Mouse (Mus musculus): ENCODE measurements at regions not wholly inside any gene's neighbourhood (a gene's known extent, or its start where the extent isn't known, plus 50 kb on each side); places are given as distances from the start of the nearest gene placed in this dataset.

DNA sequence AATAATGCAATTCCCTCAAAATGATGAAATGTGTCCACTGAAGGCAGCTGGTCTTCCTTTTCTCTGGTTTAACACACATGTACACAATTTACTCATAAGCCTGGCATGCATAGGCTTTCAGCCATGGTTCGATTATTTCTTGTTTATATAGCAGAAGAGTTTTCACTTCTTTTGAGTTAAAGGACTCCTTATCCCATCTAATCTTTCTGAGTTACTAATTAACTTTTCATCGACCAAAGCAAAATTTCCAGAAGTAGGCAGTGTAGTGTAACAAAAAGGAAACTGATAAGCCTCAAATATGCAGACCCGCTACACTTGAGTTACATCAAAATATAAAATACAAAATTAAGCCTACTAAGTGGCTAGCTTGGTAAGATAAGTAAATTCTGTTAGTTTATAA lies 620.5 kb upstream of the Akr1e1 start:
- Histone ChIP-seq H3K4me1 (ENCODE audit: control insufficient read depth in 2 of 2, insufficient read depth in 2 of 2, low read length in 2 of 2, poor library complexity in 1 of 2) (no peaks in the 10 kb centered on the region), H3K9me3 (ENCODE audit: control insufficient read depth, insufficient read depth, low read depth, low read length) (no peaks in the 10 kb centered on the region), H3K4me3 (ENCODE audit: insufficient read depth in 1 of 2, low read depth in 1 of 2, low read length in 2 of 2, poor library complexity in 1 of 2, severe bottlenecking in 1 of 2) (no peak overlapping the region), H3K9ac (ENCODE audit: insufficient read depth, low read depth, low read length, poor library complexity, severe bottlenecking) (no peak overlapping the region), H3K36me3 (ENCODE audit: control insufficient read depth, insufficient read depth, low read length, poor library complexity, severe bottlenecking) (no peaks in the 10 kb centered on the region), H3K27ac (ENCODE audit: insufficient read depth, low read depth, low read length, poor library complexity, severe bottlenecking) (no peak overlapping the region)
- DNase-seq (ENCODE audit: low read depth, low spot score) = no peak
- in situ Hi-C loops (cut with MboI; ENCODE audit: low sequenced_read_pairs in 2 of 2, unreplicated experiment in 2 of 2) = no loop called here
- TF ChIP-seq ZC3H11A (IDR thresholded peaks at IDR 0.05; ENCODE audit: borderline replicate concordance, low read depth, low read length) (no peak), CHD2 (IDR thresholded peaks at IDR 0.05; ENCODE audit: low read depth, low read length) (no peak), ZNF384 (IDR thresholded peaks at IDR 0.05; ENCODE audit: low read depth, low read length) (no peak), HCFC1 (IDR thresholded peaks at IDR 0.05; ENCODE audit: borderline replicate concordance, insufficient read depth, low read length) (no peak)

DNA sequence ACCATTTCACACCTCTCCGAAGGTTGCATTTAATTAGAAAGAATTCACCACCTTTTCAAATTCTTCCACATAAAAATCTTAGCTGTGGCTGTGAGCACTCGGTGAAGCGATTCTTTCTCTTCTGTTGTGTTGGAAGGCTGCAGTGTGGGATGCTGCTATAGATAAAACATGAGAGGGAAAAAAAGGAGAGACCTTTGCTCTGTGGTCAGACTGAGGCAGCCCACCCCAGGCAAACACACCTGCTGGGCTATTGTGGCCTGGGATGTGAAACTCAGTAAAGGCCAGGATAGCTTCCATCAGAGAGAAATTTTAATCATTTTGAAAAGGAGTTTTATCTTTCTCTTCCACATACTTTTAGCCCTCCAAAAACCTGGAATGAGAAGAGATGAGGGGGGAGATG lies 625.3 kb upstream of the Akr1e1 start:
- H3K9me3 ChIP-seq (ENCODE audit: control insufficient read depth, insufficient read depth, low read depth, low read length) = no peaks in the 10 kb centered on the region; the same call in 1 of the 2 replicates
- in situ Hi-C loops (cut with MboI; ENCODE audit: low sequenced_read_pairs in 2 of 2, unreplicated experiment in 2 of 2) = no loop called here

DNA sequence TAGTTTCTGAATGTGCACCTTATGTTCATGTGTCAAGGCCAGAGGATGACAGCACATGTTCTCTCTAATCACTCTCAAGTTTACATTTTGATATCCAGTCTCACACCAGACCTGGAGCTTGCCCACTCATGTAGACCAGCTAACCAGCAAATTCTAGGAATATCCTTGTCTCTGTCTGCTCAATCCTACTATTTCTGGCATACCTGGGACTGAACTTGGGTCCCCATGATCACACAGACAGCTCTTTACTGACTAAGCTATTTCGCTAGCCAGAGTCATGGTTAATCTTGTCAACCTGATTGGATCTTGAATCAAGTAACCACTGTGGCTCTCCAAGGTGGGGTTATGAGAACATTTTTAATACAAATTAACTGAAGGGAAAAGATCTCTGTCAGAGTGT lies 625.9 kb upstream of the Klf6 start:
- H3K4me1 ChIP-seq (ENCODE audit: control insufficient read depth in 2 of 2, insufficient read depth in 2 of 2, low read length in 2 of 2, poor library complexity in 1 of 2) = no peaks in the 10 kb centered on the region
- H3K4me3 ChIP-seq (ENCODE audit: insufficient read depth in 1 of 2, low read depth in 1 of 2, low read length in 2 of 2, poor library complexity in 1 of 2, severe bottlenecking in 1 of 2) = no peak overlapping the region
- H3K9me3 ChIP-seq (ENCODE audit: control insufficient read depth, insufficient read depth, low read depth, low read length) = no peaks in the 10 kb centered on the region; the same call in 1 of the 2 replicates
- H3K27ac ChIP-seq (ENCODE audit: insufficient read depth, low read depth, low read length, poor library complexity, severe bottlenecking) = no peak overlapping the region
- H3K9ac ChIP-seq (ENCODE audit: insufficient read depth, low read depth, low read length, poor library complexity, severe bottlenecking) = no peak overlapping the region
- DNase-seq (ENCODE audit: low read depth, low spot score) = no peak
- TF ChIP-seq HCFC1 (IDR thresholded peaks at IDR 0.05; ENCODE audit: borderline replicate concordance, insufficient read depth, low read length) (no peak), CHD2 (IDR thresholded peaks at IDR 0.05; ENCODE audit: low read depth, low read length) (no peak), ZNF384 (IDR thresholded peaks at IDR 0.05; ENCODE audit: low read depth, low read length) (no peak), MAFK (IDR thresholded peaks at IDR 0.05; ENCODE audit: insufficient read depth, low read depth, low read length) (no peak), ZC3H11A (IDR thresholded peaks at IDR 0.05; ENCODE audit: borderline replicate concordance, low read depth, low read length) (no peak)
- H3K36me3 ChIP-seq (ENCODE audit: control insufficient read depth, insufficient read depth, low read length, poor library complexity, severe bottlenecking) = no peaks in the 10 kb centered on the region
- in situ Hi-C loops (cut with MboI; ENCODE audit: low sequenced_read_pairs in 2 of 2, unreplicated experiment in 2 of 2) = no loop called here

More for the DNA sequence above, 625.3 kb upstream of the Akr1e1 start:
- Histone ChIP-seq H3K36me3 (ENCODE audit: control insufficient read depth, insufficient read depth, low read length, poor library complexity, severe bottlenecking) (no peaks in the 10 kb centered on the region), H3K4me3 (ENCODE audit: insufficient read depth in 1 of 2, low read depth in 1 of 2, low read length in 2 of 2, poor library complexity in 1 of 2, severe bottlenecking in 1 of 2) (no peak overlapping the region), H3K4me1 (ENCODE audit: control insufficient read depth in 2 of 2, insufficient read depth in 2 of 2, low read length in 2 of 2, poor library complexity in 1 of 2) (no peaks in the 10 kb centered on the region), H3K9ac (ENCODE audit: insufficient read depth, low read depth, low read length, poor library complexity, severe bottlenecking) (no peak overlapping the region), H3K27ac (ENCODE audit: insufficient read depth, low read depth, low read length, poor library complexity, severe bottlenecking) (no peak overlapping the region)
- TF ChIP-seq MAFK (IDR thresholded peaks at IDR 0.05; ENCODE audit: insufficient read depth, low read depth, low read length) = no peak
- no peak for TF ChIP-seq HCFC1 (IDR thresholded peaks at IDR 0.05; ENCODE audit: borderline replicate concordance, insufficient read depth, low read length)
- no peak for TF ChIP-seq CHD2 (IDR thresholded peaks at IDR 0.05; ENCODE audit: low read depth, low read length)
- TF ChIP-seq ZC3H11A (IDR thresholded peaks at IDR 0.05; ENCODE audit: borderline replicate concordance, low read depth, low read length) = no peak
- TF ChIP-seq ZNF384 (IDR thresholded peaks at IDR 0.05; ENCODE audit: low read depth, low read length) = no peak
- DNase-seq (ENCODE audit: low read depth, low spot score) = no peak

DNA sequence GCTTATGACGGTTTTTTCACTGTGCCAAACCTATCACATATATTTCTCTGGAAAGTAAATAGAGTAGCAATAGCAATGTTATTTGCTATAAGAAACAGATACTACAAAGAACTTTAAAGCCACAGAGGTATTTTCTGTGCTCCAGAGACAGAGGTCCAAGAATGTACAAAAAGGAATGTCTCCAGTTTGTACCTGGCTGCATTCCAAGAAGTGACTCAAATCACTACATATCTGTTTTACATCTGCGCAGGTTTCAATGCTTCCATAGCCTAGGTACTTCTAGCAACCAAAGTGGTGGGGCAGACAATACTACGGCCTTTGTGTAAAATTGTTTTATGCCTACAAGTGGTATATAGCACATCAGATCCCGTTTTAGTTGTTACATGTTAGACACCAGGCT lies 620.7 kb upstream of the Klf6 start:
- H3K4me1 ChIP-seq (ENCODE audit: control insufficient read depth in 2 of 2, insufficient read depth in 2 of 2, low read length in 2 of 2, poor library complexity in 1 of 2) = no peaks in the 10 kb centered on the region
- TF ChIP-seq CHD2 (IDR thresholded peaks at IDR 0.05; ENCODE audit: low read depth, low read length) = no peak
- TF ChIP-seq ZNF384 (IDR thresholded peaks at IDR 0.05; ENCODE audit: low read depth, low read length) = no peak
- TF ChIP-seq MAFK (IDR thresholded peaks at IDR 0.05; ENCODE audit: insufficient read depth, low read depth, low read length) = no peak
- TF ChIP-seq HCFC1 (IDR thresholded peaks at IDR 0.05; ENCODE audit: borderline replicate concordance, insufficient read depth, low read length) = no peak
- TF ChIP-seq ZC3H11A (IDR thresholded peaks at IDR 0.05; ENCODE audit: borderline replicate concordance, low read depth, low read length) = no peak
- no peak overlapping the region for H3K9ac ChIP-seq (ENCODE audit: insufficient read depth, low read depth, low read length, poor library complexity, severe bottlenecking)
- DNase-seq (ENCODE audit: low read depth, low spot score) = no peak
- H3K4me3 ChIP-seq (ENCODE audit: insufficient read depth in 1 of 2, low read depth in 1 of 2, low read length in 2 of 2, poor library complexity in 1 of 2, severe bottlenecking in 1 of 2) = no peak overlapping the region
- no peak overlapping the region for H3K27ac ChIP-seq (ENCODE audit: insufficient read depth, low read depth, low read length, poor library complexity, severe bottlenecking)
- no peaks in the 10 kb centered on the region for H3K36me3 ChIP-seq (ENCODE audit: control insufficient read depth, insufficient read depth, low read length, poor library complexity, severe bottlenecking)
- no peaks in the 10 kb centered on the region; the same call in 1 of the 2 replicates for H3K9me3 ChIP-seq (ENCODE audit: control insufficient read depth, insufficient read depth, low read depth, low read length)
- in situ Hi-C loops (cut with MboI; ENCODE audit: low sequenced_read_pairs in 2 of 2, unreplicated experiment in 2 of 2) = no loop called here

DNA sequence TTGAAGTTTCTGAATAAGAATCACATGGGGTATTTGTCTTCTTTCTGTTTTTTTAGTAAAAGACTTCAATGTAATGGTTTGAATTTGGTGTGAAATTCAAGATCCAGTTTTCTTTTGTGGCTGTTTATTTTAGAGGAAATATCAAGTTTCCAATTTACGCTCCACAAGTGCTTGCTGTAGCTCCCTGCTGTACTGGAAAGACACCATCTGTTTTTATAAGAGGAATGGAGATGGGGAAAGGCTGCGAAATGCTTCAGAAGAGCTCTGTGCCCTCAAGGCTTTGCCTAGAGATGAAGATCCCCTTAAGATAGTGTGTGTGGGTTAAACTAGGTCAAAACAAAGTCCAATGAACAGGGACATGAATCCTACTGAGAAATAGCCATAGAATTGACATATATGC lies 618.5 kb upstream of the Klf6 start:
- Histone ChIP-seq H3K9me3 (ENCODE audit: control insufficient read depth, insufficient read depth, low read depth, low read length) (no peaks in the 10 kb centered on the region; the same call in 1 of the 2 replicates), H3K27ac (ENCODE audit: insufficient read depth, low read depth, low read length, poor library complexity, severe bottlenecking) (no peak overlapping the region), H3K9ac (ENCODE audit: insufficient read depth, low read depth, low read length, poor library complexity, severe bottlenecking) (no peak overlapping the region), H3K4me3 (ENCODE audit: insufficient read depth in 1 of 2, low read depth in 1 of 2, low read length in 2 of 2, poor library complexity in 1 of 2, severe bottlenecking in 1 of 2) (no peak overlapping the region), H3K4me1 (ENCODE audit: control insufficient read depth in 2 of 2, insufficient read depth in 2 of 2, low read length in 2 of 2, poor library complexity in 1 of 2) (no peaks in the 10 kb centered on the region), H3K36me3 (ENCODE audit: control insufficient read depth, insufficient read depth, low read length, poor library complexity, severe bottlenecking) (no peaks in the 10 kb centered on the region)
- TF ChIP-seq ZC3H11A (IDR thresholded peaks at IDR 0.05; ENCODE audit: borderline replicate concordance, low read depth, low read length) (no peak), CHD2 (IDR thresholded peaks at IDR 0.05; ENCODE audit: low read depth, low read length) (no peak)
- no peak for DNase-seq (ENCODE audit: low read depth, low spot score)
- in situ Hi-C loops (cut with MboI; ENCODE audit: low sequenced_read_pairs in 2 of 2, unreplicated experiment in 2 of 2) = no loop called here

Data from ES-E14 (cell line).